Mouse (Mus musculus) C2C12 (cell line): ENCODE measurements around the gene Atpaf2. TPM values are rescaled to one million over a fixed set of nuclear protein-coding genes. Genes with fewer than 3 reads are reported as not detected.

Experiments
- H3K27me3 ChIP-seq: one replicate; pipeline ENCODE4 v1.6.1; 2011; ENCODE audit not compliant: control insufficient read depth, insufficient read depth, insufficient read length
- H3K36me3 ChIP-seq: one replicate; pipeline ENCODE4 v1.6.1; 2011; ENCODE audit not compliant: control insufficient read depth, insufficient read depth
- H3K4me3 ChIP-seq: one replicate; pipeline ENCODE4 v1.5.1; 2011; ENCODE audit warnings: mild to moderate bottlenecking, control low read depth; ENCODE audit not compliant: poor library complexity, insufficient read depth, severe bottlenecking
- H3K79me2 ChIP-seq: one replicate; pipeline ENCODE4 v1.6.1; 2011; ENCODE audit not compliant: control insufficient read depth, insufficient read depth
- H3K79me3 ChIP-seq: one replicate; pipeline ENCODE4 v1.6.1; 2011; ENCODE audit warnings: low read depth, control low read depth
- H3ac ChIP-seq: one replicate; pipeline ENCODE3; 2011; ENCODE audit warnings: low read depth; ENCODE audit not compliant: control insufficient read depth, insufficient read length
- CEBPB ChIP-seq: IDR thresholded peaks from one replicate; pipeline ENCODE4 v1.6.1; 2011; ENCODE audit warnings: low read depth, mild to moderate bottlenecking, control low read depth, moderate library complexity
- CTCF ChIP-seq: IDR thresholded peaks from one replicate; pipeline ENCODE4 v1.5.1; 2011; ENCODE audit not compliant: control insufficient read depth, insufficient read depth, insufficient read length
- FOSL1 ChIP-seq: IDR thresholded peaks from one replicate; pipeline ENCODE4 v1.8.0; 2011; ENCODE audit warnings: mild to moderate bottlenecking, low read length; ENCODE audit not compliant: poor library complexity, insufficient read depth, severe bottlenecking
- MAX ChIP-seq: IDR thresholded peaks from one replicate; pipeline ENCODE4 v1.6.1; 2011; ENCODE audit warnings: mild to moderate bottlenecking, control low read depth
- MYOD1 ChIP-seq: IDR thresholded peaks from one replicate; pipeline ENCODE4 v1.6.1; 2011; ENCODE audit warnings: low read depth; ENCODE audit not compliant: control insufficient read depth, insufficient read length
- MYOG ChIP-seq: IDR thresholded peaks from one replicate; pipeline ENCODE4 v1.6.1; 2011; ENCODE audit not compliant: control insufficient read depth, insufficient read length; ENCODE audit errors: extremely low read depth
- USF1 ChIP-seq: IDR thresholded peaks from one replicate; pipeline ENCODE4 v1.6.1; 2011; ENCODE audit warnings: low read depth, mild to moderate bottlenecking, control low read depth, moderate library complexity
- polyA plus RNA-seq: library from polyadenylated mRNA; unstranded; fragments of >200 nt; fragmentation: generic; extraction: Trizol; gene quantifications from one replicate; pipeline ENCODE4 v1.2.1, GENCODE M21; 2012; ENCODE audit warnings: missing spikeins

Atpaf2 gene
- polyA plus RNA-seq, 1 experiment = 41.4 TPM

- peaks cover 5% of the 10 kb centered on the region for H3K79me2 ChIP-seq
- no peak overlapping the region for H3K4me3 ChIP-seq
- no peaks in the 10 kb centered on the region for H3K27me3 ChIP-seq
- no peak overlapping the region for H3ac ChIP-seq
- no peaks in the 10 kb centered on the region for H3K79me3 ChIP-seq
- peaks cover 8% of the 10 kb centered on the region for H3K36me3 ChIP-seq
- TF ChIP-seq CEBPB (no peak), FOSL1 (no peak), MYOD1 (no peak), MAX (no peak), USF1 (no peak), MYOG (no peak), CTCF (no peak)
Measured at GRCm38 (mm10) chr11:60427628-60428027, 9.4 kb upstream of the Atpaf2 start.

DNA sequence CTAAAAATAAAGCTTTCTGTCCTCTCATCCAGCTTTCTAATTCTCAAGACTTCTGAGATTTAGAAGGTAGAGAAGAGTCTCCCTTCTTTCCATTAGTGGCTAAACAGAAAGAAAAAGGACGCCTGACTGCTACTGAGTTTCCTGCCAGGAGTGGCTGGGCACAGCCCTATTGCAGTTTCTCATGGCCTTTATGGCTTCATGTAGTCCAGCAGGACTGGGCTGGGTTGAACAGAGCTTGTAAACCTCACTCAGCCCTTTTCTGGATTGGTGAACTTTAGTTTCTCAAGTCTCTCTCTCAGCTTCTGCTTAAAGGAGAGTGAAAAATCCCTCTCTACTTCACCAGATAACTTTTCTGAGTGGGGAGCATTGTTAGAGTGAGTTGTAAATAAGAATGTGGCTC, 8.2 kb upstream of the Atpaf2 start:
- H3K79me2 ChIP-seq = peaks cover 5% of the 10 kb centered on the region
- H3K36me3 ChIP-seq = no peaks in the 10 kb centered on the region
- H3ac ChIP-seq = no peak overlapping the region
- H3K4me3 ChIP-seq = no peak overlapping the region
- no peaks in the 10 kb centered on the region for H3K27me3 ChIP-seq
- TF ChIP-seq CEBPB (no peak), FOSL1 (no peak), CTCF (no peak), USF1 (no peak), MAX (no peak), MYOG (no peak), MYOD1 (no peak)
- H3K79me3 ChIP-seq = no peaks in the 10 kb centered on the region

DNA sequence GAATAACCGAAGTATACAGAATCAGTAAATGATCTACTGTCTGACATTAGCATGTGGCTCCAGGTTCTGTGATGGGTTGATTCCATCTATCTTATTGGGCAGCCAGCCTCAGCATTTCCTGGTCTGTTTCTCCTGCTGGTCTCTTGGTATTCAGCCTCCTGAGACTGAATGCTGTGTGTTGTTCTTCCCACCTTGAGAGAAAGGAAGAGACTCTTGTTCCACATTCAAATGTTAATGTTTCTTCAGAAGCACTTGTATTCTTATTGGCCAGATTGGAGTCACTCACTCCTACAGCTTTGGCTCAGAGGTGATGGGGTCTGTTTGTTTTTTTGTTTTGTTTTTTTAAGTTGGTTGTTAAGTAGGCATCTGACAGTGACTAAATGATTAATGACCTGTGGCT, 4.7 kb upstream of the Atpaf2 start:
- Histone ChIP-seq H3K27me3 (no peaks in the 10 kb centered on the region), H3K79me2 (peaks cover 23% of the 10 kb centered on the region), H3ac (no peak overlapping the region), H3K36me3 (no peaks in the 10 kb centered on the region), H3K4me3 (no peak overlapping the region), H3K79me3 (peaks cover 3% of the 10 kb centered on the region)
- TF ChIP-seq CTCF (no peak), MYOG (no peak), MYOD1 (no peak), FOSL1 (no peak), CEBPB (no peak), MAX (no peak)

DNA sequence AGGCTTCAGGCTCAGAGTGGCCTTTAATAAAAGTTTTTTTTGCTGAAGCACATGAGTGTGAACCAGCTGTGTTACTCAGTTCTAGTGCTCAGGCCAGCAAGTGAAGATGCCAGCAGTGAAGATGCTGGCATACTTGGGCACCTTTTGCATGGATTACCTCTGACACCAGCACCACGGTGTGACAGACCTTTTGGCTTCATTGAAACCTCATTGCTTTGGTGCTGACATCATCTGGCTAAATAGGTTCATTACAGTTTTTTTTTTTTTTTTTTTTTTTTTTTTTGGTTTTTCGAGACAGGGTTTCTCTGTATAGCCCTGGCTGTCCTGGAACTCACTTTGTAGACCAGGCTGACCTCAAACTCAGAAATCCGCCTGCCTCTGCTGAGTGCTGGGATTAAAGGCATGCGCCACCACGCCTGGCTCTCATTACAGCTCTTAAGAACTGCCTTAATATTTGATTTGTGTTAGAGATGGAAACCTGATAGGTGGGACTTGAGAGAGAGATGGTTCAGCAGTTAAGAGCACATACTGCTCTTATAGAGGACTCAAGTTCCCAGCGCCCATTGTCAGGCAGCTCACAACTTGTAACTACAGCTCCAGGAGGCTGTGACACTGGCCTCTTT, 3.9 kb upstream of the Atpaf2 start:
- peaks cover 3% of the 10 kb centered on the region for H3K79me3 ChIP-seq
- no peaks in the 10 kb centered on the region for H3K27me3 ChIP-seq
- no peak overlapping the region for H3ac ChIP-seq
- H3K36me3 ChIP-seq = no peaks in the 10 kb centered on the region
- H3K4me3 ChIP-seq = no peak overlapping the region
- TF ChIP-seq FOSL1 (no peak), MAX (no peak), MYOG (no peak), USF1 (no peak), CTCF (no peak), CEBPB (no peak), MYOD1 (no peak)
- peaks cover 28% of the 10 kb centered on the region for H3K79me2 ChIP-seq

DNA sequence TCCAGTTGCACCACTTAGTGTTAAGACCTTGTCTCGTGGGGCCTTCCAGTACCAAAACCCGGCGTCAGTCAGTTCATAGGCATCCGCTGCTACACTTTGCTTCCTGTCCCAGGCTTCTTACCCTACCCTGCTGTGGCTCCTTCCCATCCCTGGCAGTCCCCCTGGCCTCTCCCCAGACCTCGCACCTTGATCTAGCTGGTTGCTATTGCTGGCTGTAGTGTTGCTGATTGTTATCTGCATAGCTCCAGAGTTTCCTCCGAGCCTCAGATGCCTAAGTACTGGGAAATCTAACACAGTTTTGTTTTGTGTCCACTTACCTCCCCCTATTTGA, 181 bp upstream of the Atpaf2 start:
- Histone ChIP-seq H3ac (peak overlapping the region; percentile 95), H3K36me3 (no peaks in the 10 kb centered on the region), H3K27me3 (no peaks in the 10 kb centered on the region), H3K79me3 (peaks cover 18% of the 10 kb centered on the region), H3K79me2 (peaks cover 58% of the 10 kb centered on the region), H3K4me3 (peak overlapping the region; percentile 79)
- TF ChIP-seq CEBPB (no peak), FOSL1 (no peak), USF1 (no peak), MAX (no peak), MYOD1 (no peak)

GRCm38 (mm10) chr11:60416963-60417716, 1.1 kb downstream of the Atpaf2 start, which contains the start of gene Gid4:
Gid4 (plus strand) TSS chr11:60417145.
- peaks cover 18% of the 10 kb centered on the region for H3K79me3 ChIP-seq
- no peaks in the 10 kb centered on the region for H3K36me3 ChIP-seq
- no peaks in the 10 kb centered on the region for H3K27me3 ChIP-seq
- H3K79me2 ChIP-seq = peaks cover 69% of the 10 kb centered on the region
- TF ChIP-seq MYOG = no peak
- TF ChIP-seq CEBPB = no peak
- TF ChIP-seq MYOD1 = no peak
- peak; percentile 93 for TF ChIP-seq MAX
- TF ChIP-seq USF1 = peak; percentile 97
- no peak for TF ChIP-seq CTCF
- no peak for TF ChIP-seq FOSL1
- H3ac ChIP-seq = peak within 1 kb of the TSS; percentile 95
- peak within 1 kb of the TSS; percentile 79 for H3K4me3 ChIP-seq
